Mouse (Mus musculus): ENCODE data around the gene Zfp334. TPM values are rescaled to one million over a fixed set of nuclear protein-coding genes. Genes with fewer than 3 reads are reported as not detected.

Zfp334 gene
- polyA plus RNA-seq, 1 experiment from 2014 or later: 10.3 TPM

DNA sequence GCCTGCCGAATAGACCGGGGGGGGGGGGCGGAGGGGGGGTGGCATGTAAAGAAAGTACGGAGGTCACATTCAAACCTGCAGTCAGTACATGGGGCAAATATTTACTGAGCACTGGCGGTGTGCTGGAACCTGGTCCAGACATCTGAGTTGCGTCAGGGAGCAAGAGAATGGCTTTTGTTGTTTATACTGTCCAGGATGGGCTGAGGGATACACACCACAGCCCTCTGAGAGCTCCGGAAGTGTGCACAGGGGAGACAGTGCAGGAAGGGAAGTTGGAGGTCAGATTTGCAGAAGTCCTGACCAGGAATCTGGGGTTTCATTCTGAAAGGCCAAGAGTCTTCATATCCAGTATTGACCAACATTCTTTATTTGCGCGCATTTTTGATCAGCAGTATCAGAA lies 16.9 kb upstream of the Zfp334 start:
- H3K9me3 ChIP-seq: no peaks in the 10 kb centered on the region
- no peak overlapping the region for H3K4me2 ChIP-seq
- no peaks in the 10 kb centered on the region for H3K27me3 ChIP-seq (replicated peaks)
- H3K4me1 ChIP-seq: no peaks in the 10 kb centered on the region; the same call in 1 of the 2 replicates
- H3K27ac ChIP-seq: no peak overlapping the region
- no peak for ATAC-seq (replicated peaks)
- H3K9ac ChIP-seq: no peak overlapping the region
- 72% methylated on average over 9 of the region's 9 CpGs for WGBS
- H3K4me3 ChIP-seq: no peak overlapping the region
- no peaks in the 10 kb centered on the region for H3K36me3 ChIP-seq (replicated peaks)

- no peaks in the 10 kb centered on the region for H3K9me3 ChIP-seq
- no peak overlapping the region for H3K9ac ChIP-seq
- no peak overlapping the region for H3K4me2 ChIP-seq
- no peak overlapping the region for H3K27ac ChIP-seq
- no peaks in the 10 kb centered on the region for H3K27me3 ChIP-seq (replicated peaks)
- H3K36me3 ChIP-seq (replicated peaks): no peaks in the 10 kb centered on the region
- no peak overlapping the region for H3K4me3 ChIP-seq
- WGBS: 54% methylated on average over 15 of the region's 15 CpGs
- peaks cover 14% of the 10 kb centered on the region for H3K4me1 ChIP-seq
- ATAC-seq (replicated peaks): no peak
These were observed 10.2 kb upstream of the Zfp334 start for GRCm38 (mm10) chr2:165398164-165398785.

- Histone ChIP-seq H3K27ac (no peak overlapping the region), H3K4me3 (no peak overlapping the region), H3K4me1 (peaks cover 14% of the 10 kb centered on the region), H3K36me3 (replicated peaks) (no peaks in the 10 kb centered on the region), H3K4me2 (no peak overlapping the region), H3K27me3 (replicated peaks) (no peaks in the 10 kb centered on the region), H3K9ac (no peak overlapping the region; the same call in 1 of the 2 replicates), H3K9me3 (no peaks in the 10 kb centered on the region)
- ATAC-seq (replicated peaks): 0 out of 2 replicates have a peak, but pooled peaks have one; percentile 27
- 65% methylated on average over 23 of the region's 23 CpGs for WGBS
These were observed 9.6 kb upstream of the Zfp334 start for GRCm38 (mm10) chr2:165397502-165398163.

DNA sequence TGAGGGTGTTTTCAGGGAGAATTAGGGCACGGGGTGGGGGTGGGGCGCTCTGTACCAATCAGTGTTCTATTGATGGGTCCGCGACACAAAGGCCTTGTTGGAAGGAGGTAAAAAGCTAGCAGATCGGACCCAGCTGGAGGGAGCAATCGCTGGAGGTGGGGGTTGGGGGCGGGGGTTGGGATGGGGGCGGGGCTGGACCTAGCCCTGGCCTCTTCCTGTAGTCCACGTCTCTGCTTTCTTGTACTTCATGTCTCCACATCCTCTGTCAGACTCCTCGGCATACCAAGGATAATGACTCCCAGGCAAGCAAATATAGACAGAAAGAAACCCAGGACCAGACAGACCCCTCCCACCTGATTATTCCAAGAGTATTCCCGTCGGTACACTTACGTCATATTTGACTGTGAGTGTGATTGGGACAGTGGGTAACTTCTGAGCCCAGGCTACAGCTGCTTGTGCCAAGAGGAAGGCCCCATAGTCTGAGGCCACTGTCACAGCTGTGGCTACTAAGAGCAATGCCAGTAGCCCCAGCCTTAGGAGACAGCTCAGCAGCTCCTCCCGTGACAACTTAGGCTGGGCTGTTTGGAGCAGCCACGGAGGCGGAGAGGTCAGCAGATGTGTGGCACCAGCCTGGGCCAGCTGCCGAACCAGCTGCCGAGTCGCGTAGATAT lies 8.9 kb upstream of the Zfp334 start:
- H3K9ac ChIP-seq: no peak overlapping the region
- no peaks in the 10 kb centered on the region for H3K36me3 ChIP-seq (replicated peaks)
- ATAC-seq (replicated peaks): peak; percentile 66; the same call in 1 of the 2 replicates
- H3K27me3 ChIP-seq (replicated peaks): no peaks in the 10 kb centered on the region
- 38% methylated on average over 20 of the region's 20 CpGs for WGBS
- H3K27ac ChIP-seq: no peak overlapping the region
- H3K4me2 ChIP-seq: no peak overlapping the region
- H3K9me3 ChIP-seq: no peaks in the 10 kb centered on the region
- peaks cover 14% of the 10 kb centered on the region for H3K4me1 ChIP-seq
- H3K4me3 ChIP-seq: no peak overlapping the region

DNA sequence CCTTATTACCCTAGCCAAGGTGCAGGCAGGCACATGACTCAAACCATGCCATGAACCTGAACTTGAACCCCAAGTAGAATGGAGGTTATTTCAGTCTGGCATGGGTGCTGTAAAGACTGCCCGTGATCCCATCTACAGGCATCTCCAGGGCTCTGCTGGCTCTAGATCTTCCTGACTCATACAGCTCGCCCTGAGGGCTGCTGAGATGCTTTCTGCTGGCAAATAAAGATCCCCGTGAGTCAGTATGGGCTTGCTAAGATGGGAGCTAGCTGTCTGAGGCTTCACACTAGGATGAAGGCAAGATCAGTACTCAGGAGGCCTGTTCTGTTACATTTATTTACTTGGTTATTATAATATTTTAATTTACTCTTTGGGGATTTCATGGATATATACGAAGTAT lies 4.1 kb upstream of the Zfp334 start:
- no peaks in the 10 kb centered on the region for H3K27me3 ChIP-seq (replicated peaks)
- no peaks in the 10 kb centered on the region for H3K9me3 ChIP-seq
- peaks cover 9% of the 10 kb centered on the region for H3K4me1 ChIP-seq
- no peak overlapping the region for H3K4me3 ChIP-seq
- no peak overlapping the region for H3K9ac ChIP-seq
- no peaks in the 10 kb centered on the region for H3K36me3 ChIP-seq (replicated peaks)
- no peak overlapping the region for H3K4me2 ChIP-seq
- no peak overlapping the region for H3K27ac ChIP-seq
- ATAC-seq (replicated peaks): no peak
- 81% methylated on average over 4 of the region's 4 CpGs for WGBS

DNA sequence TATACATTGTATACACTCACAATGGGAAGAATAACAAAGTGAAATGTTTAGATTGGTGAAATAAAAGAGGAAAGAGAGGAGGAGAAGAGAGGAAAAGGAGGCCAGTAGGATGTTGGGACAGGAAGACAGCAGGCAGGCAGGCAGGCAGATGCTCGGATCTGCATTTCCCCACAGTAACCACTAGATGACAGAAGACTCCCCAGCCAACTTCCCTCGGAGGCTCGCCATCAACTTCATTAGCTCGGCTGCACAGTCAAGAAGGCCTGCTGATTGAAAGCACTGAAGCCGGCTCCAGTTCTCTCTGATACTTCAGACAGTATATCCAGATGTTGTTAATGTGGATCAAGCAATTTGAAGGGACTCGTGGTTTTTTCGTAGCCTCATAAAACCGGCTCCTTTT lies 3.5 kb upstream of the Zfp334 start:
- H3K27me3 ChIP-seq (replicated peaks): no peaks in the 10 kb centered on the region
- H3K4me3 ChIP-seq: no peak overlapping the region
- WGBS: 16% methylated on average over 8 of the region's 8 CpGs
- ATAC-seq (replicated peaks): no peak; the same call in 1 of the 2 replicates
- H3K27ac ChIP-seq: no peak overlapping the region
- peaks cover 8% of the 10 kb centered on the region for H3K4me1 ChIP-seq
- H3K4me2 ChIP-seq: no peak overlapping the region
- H3K9me3 ChIP-seq: no peaks in the 10 kb centered on the region
- H3K36me3 ChIP-seq (replicated peaks): no peaks in the 10 kb centered on the region; the same call in 1 of the 2 replicates
- H3K9ac ChIP-seq: no peak overlapping the region

DNA sequence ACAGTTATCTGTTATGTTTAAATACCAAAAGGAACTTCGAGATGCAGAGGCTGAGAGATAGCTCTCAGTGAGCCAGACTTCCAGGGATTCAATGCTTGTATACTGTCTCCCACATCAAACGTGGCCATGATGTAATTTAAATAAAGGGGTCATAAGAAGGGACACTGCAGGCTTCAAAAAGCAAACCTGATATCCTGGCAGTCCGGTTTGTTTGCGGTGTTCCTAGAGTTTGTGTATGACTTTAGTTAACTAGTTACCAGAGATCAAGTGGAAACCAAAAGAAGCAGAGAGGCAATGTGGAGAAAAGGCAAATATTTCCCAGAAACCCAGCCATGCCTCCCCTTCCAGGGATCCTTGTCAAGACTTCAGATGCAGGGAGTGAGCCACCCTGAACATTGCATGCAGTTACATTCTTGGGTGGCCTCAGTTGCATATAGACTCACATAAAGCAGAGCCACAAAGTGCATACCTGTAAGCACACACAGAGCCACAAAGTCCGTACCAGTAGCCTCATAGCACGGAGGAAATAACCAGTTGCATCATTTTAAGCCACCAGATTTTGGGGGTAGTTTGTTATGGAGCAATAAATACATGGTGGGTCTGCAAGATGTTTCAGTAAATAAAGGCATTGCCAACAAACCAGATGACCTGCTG lies 1.4 kb upstream of the Zfp334 start:
- peaks cover 8% of the 10 kb centered on the region for H3K36me3 ChIP-seq (replicated peaks)
- H3K27me3 ChIP-seq (replicated peaks): no peaks in the 10 kb centered on the region
- no peak overlapping the region for H3K27ac ChIP-seq
- no peak overlapping the region for H3K4me3 ChIP-seq
- WGBS: 83% methylated on average over 6 of the region's 6 CpGs
- no peak overlapping the region for H3K9ac ChIP-seq
- no peak overlapping the region for H3K4me2 ChIP-seq
- H3K4me1 ChIP-seq: peaks cover 14% of the 10 kb centered on the region
- ATAC-seq (replicated peaks): no peak
- no peaks in the 10 kb centered on the region for H3K9me3 ChIP-seq

DNA sequence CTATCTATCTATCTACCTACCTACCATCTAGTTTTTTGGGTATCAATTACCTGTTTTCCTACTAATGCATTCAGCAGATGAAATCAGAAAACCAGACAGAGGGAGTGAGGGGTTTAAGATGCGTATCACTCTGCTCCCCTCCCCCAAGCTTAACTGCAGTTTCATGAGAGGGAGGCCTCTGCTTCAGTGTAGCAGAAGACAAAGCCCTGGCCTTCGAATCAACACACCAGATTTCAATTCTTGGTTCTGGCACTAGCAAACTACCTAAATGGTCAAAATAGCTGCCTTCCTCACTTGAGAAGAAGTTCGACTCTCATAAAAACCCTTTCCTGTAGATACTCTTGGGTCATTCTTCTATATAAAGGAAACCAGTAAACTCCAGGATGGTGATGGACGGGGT lies 689 bp downstream of the Zfp334 start:
- no peak; the same call in 1 of the 2 replicates for ATAC-seq (replicated peaks)
- Histone ChIP-seq H3K4me2 (peak overlapping the region; percentile 77), H3K36me3 (replicated peaks) (peaks cover 25% of the 10 kb centered on the region), H3K4me1 (peaks cover 14% of the 10 kb centered on the region), H3K9me3 (no peaks in the 10 kb centered on the region), H3K27me3 (replicated peaks) (no peaks in the 10 kb centered on the region), H3K9ac (peak overlapping the region; percentile 79), H3K4me3 (peak overlapping the region; percentile 75), H3K27ac (peak overlapping the region; percentile 91)
- WGBS: 1% methylated on average over 4 of the region's 4 CpGs

GRCm38 (mm10) chr2:165380050-165380449 lies 8.0 kb downstream of the Zfp334 start:
- ATAC-seq (replicated peaks): no peak
- Histone ChIP-seq H3K9me3 (no peaks in the 10 kb centered on the region), H3K9ac (no peak overlapping the region), H3K27me3 (replicated peaks) (no peaks in the 10 kb centered on the region), H3K4me1 (peaks cover 13% of the 10 kb centered on the region), H3K27ac (no peak overlapping the region), H3K36me3 (replicated peaks) (peaks cover 52% of the 10 kb centered on the region), H3K4me2 (no peak overlapping the region), H3K4me3 (no peak overlapping the region)
- 97% methylated on average over 25 of the region's 25 CpGs for WGBS

DNA sequence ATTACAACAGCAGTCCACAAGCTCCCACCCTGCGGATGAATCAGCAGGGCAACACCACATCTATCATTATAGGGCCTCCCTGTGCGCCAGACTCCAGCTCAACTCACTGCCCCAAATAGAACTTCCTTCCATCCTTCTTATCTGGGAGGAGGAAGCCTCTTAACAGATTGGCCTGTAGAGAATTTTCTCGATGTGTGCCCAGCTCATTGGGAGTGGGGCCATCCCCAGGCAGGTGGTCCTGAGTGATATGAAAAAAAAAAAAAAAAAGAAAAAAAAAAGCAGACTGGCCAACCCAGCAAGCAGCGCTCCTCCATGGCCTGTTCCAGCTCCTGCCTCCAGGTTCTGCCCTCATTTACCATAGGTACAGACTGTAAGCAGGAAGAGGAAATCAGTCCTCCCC lies 12.1 kb downstream of the Zfp334 start:
- H3K27ac ChIP-seq: no peak overlapping the region
- H3K36me3 ChIP-seq (replicated peaks): peaks cover 18% of the 10 kb centered on the region
- no peaks in the 10 kb centered on the region for H3K27me3 ChIP-seq (replicated peaks)
- no peak overlapping the region for H3K4me2 ChIP-seq
- peaks cover 13% of the 10 kb centered on the region for H3K4me1 ChIP-seq
- no peak overlapping the region for H3K9ac ChIP-seq
- no peak overlapping the region for H3K4me3 ChIP-seq
- WGBS: 66% methylated on average over 4 of the region's 4 CpGs
- H3K9me3 ChIP-seq: no peaks in the 10 kb centered on the region
- ATAC-seq (replicated peaks): no peak

DNA sequence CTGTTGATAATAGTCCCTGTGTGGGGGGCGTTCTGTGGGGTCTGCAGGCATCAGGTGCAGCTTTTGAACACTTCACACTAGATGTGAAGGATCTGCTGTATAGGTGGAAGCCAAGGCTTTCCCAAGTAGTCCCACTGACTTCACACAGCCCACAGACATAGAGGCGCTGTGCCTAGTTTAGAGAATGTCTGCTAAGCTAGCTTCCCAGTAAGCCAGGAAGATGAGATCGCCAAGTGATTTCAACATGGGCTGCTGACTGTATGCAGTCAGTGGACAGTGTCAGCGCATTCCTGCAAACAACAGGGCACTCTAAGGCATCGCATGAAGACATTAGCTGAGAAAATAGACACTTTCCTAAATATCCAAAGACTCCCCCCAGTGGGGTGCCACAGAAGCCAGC lies 12.6 kb downstream of the Zfp334 start:
- no peaks in the 10 kb centered on the region for H3K9me3 ChIP-seq
- WGBS: 88% methylated on average over 5 of the region's 5 CpGs
- peaks cover 13% of the 10 kb centered on the region for H3K36me3 ChIP-seq (replicated peaks)
- no peak overlapping the region for H3K9ac ChIP-seq
- no peak for ATAC-seq (replicated peaks)
- H3K4me2 ChIP-seq: no peak overlapping the region
- peaks cover 13% of the 10 kb centered on the region for H3K4me1 ChIP-seq
- H3K27ac ChIP-seq: no peak overlapping the region
- no peaks in the 10 kb centered on the region for H3K27me3 ChIP-seq (replicated peaks)
- H3K4me3 ChIP-seq: no peak overlapping the region

- no peak overlapping the region for H3K9ac ChIP-seq
- H3K4me1 ChIP-seq: peaks cover 19% of the 10 kb centered on the region
- H3K9me3 ChIP-seq: no peaks in the 10 kb centered on the region
- 18% methylated on average over 3 of the region's 3 CpGs for WGBS
- H3K27ac ChIP-seq: no peak overlapping the region
- peak overlapping the region; percentile 32 for H3K4me2 ChIP-seq
- no peak overlapping the region for H3K4me3 ChIP-seq
- no peaks in the 10 kb centered on the region for H3K36me3 ChIP-seq (replicated peaks)
- ATAC-seq (replicated peaks): no peak
- H3K27me3 ChIP-seq (replicated peaks): no peaks in the 10 kb centered on the region
These were observed 17.0 kb downstream of the Zfp334 start for GRCm38 (mm10) chr2:165371066-165371465.

All from midbrain, embryonic 15.5 days (tissue).